Mouse (Mus musculus) midbrain, embryonic 12.5 days (tissue): ENCODE results near the gene Tnnt3. TPM values are rescaled to one million over a fixed set of nuclear protein-coding genes. Genes with fewer than 3 reads are reported as not detected.

Source experiments
- ATAC-seq: fragments of 200-750 bp; cut with Nextera tagmentation; 2 replicates; pipeline ENCODE4 v1.8.0; 2017; ENCODE audit warnings: low read depth, moderate TSS enrichment, moderate library complexity; ENCODE audit not compliant: low FRiP score
- H3K27ac ChIP-seq: fragments of 300-500 bp; sonication (generic); replicated peaks from 2 replicates; pipeline ENCODE4 v1.5.1; 2016; ENCODE audit warnings: mild to moderate bottlenecking
- H3K27me3 ChIP-seq: fragments of 300-500 bp; sonication (generic); 2 replicates; pipeline ENCODE4 v1.6.1; 2016; ENCODE audit warnings: mild to moderate bottlenecking
- H3K36me3 ChIP-seq: fragments of 300-500 bp; sonication (generic); 2 replicates; pipeline ENCODE4 v1.6.1; 2016
- H3K4me1 ChIP-seq: fragments of 300-500 bp; sonication (generic); 2 replicates; pipeline ENCODE4 v1.6.1; 2016
- H3K4me2 ChIP-seq: fragments of 300-500 bp; sonication (generic); replicated peaks from 2 replicates; pipeline ENCODE4 v1.6.1; 2016; ENCODE audit warnings: mild to moderate bottlenecking, moderate library complexity
- H3K4me3 ChIP-seq: fragments of 300-500 bp; sonication (generic); 2 replicates; pipeline ENCODE4 v1.5.1; 2016; ENCODE audit warnings: mild to moderate bottlenecking
- H3K9ac ChIP-seq: fragments of 300-500 bp; sonication (generic); replicated peaks from 2 replicates; pipeline ENCODE4 v1.6.1; 2016; ENCODE audit warnings: mild to moderate bottlenecking, moderate library complexity
- H3K9me3 ChIP-seq: fragments of 300-500 bp; sonication (generic); 2 replicates; pipeline ENCODE4 v1.6.1; 2016; ENCODE audit warnings: mild to moderate bottlenecking
- WGBS: fragments of 180-500 bp; shearing (Covaris S2); methylation state at CpG from one replicate; pipeline ENCODE4 v1.1.7; 2016; 5-methylcytosine and 5-hydroxymethylcytosine counted together
- polyA plus RNA-seq: library from polyadenylated mRNA; unstranded; fragments of >200 nt; fragmentation: Nextera tagmentation; extraction: Ambion mirVana; gene quantifications from 2 replicates; pipeline ENCODE4 v1.2.1, GENCODE M21; 2016

Tnnt3 gene
- polyA plus RNA-seq, 1 experiment from 2014 or later: 1.1 TPM

- H3K27me3 ChIP-seq: no peaks in the 10 kb centered on the region
- H3K9ac ChIP-seq: no peak overlapping the region
- peaks cover 24% of the 10 kb centered on the region for H3K4me1 ChIP-seq
- H3K4me3 ChIP-seq: no peak overlapping the region
- 91% methylated on average over 4 of the region's 4 CpGs for WGBS
- no peaks in the 10 kb centered on the region for H3K9me3 ChIP-seq
- no peaks in the 10 kb centered on the region for H3K36me3 ChIP-seq
- H3K4me2 ChIP-seq: no peak overlapping the region
- no peak overlapping the region for H3K27ac ChIP-seq
- no peak for ATAC-seq
Measured at GRCm38 (mm10) chr7:142514048-142514447, 15.4 kb downstream of the Tnnt3 start.

- H3K4me2 ChIP-seq: peak overlapping the region; percentile 32
- H3K4me3 ChIP-seq: no peak overlapping the region
- peak overlapping the region; percentile 2; the same call in 1 of the 2 replicates for H3K27ac ChIP-seq
- H3K9ac ChIP-seq: no peak overlapping the region
- no peaks in the 10 kb centered on the region for H3K9me3 ChIP-seq
- no peaks in the 10 kb centered on the region for H3K27me3 ChIP-seq
- 52% methylated on average over 21 of the region's 21 CpGs for WGBS
- no peaks in the 10 kb centered on the region for H3K36me3 ChIP-seq
- H3K4me1 ChIP-seq: peaks cover 13% of the 10 kb centered on the region
- ATAC-seq: 0 out of 2 replicates have a peak, but pooled peaks have one; percentile 41
Measured at GRCm38 (mm10) chr7:142516221-142516978, 17.8 kb downstream of the Tnnt3 start.

GRCm38 (mm10) chr7:142517531-142517930 is 18.9 kb downstream of the Tnnt3 start:
- Histone ChIP-seq H3K27me3 (no peaks in the 10 kb centered on the region), H3K9ac (no peak overlapping the region), H3K36me3 (no peaks in the 10 kb centered on the region), H3K4me1 (peaks cover 13% of the 10 kb centered on the region), H3K4me3 (no peak overlapping the region), H3K27ac (no peak overlapping the region), H3K9me3 (no peaks in the 10 kb centered on the region), H3K4me2 (no peak overlapping the region)
- ATAC-seq: no peak
- WGBS: 89% methylated on average over 3 of the region's 3 CpGs

GRCm38 (mm10) chr7:142520331-142520730 is 21.7 kb downstream of the Tnnt3 start:
- no peak overlapping the region for H3K4me2 ChIP-seq
- H3K4me3 ChIP-seq: no peak overlapping the region
- H3K9ac ChIP-seq: no peak overlapping the region
- 89% methylated on average over 4 of the region's 4 CpGs for WGBS
- H3K4me1 ChIP-seq: peaks cover 22% of the 10 kb centered on the region
- no peak for ATAC-seq
- no peaks in the 10 kb centered on the region for H3K27me3 ChIP-seq
- no peaks in the 10 kb centered on the region for H3K9me3 ChIP-seq
- no peak overlapping the region for H3K27ac ChIP-seq
- H3K36me3 ChIP-seq: no peaks in the 10 kb centered on the region

GRCm38 (mm10) chr7:142522352-142522751 is 23.7 kb downstream of the Tnnt3 start:
- WGBS: 30% methylated on average over 4 of the region's 4 CpGs
- no peak for ATAC-seq
- no peak overlapping the region for H3K27ac ChIP-seq

GRCm38 (mm10) chr7:142523200-142523990 is 24.8 kb downstream of the Tnnt3 start:
- Histone ChIP-seq H3K4me3 (no peak overlapping the region), H3K36me3 (no peaks in the 10 kb centered on the region), H3K27me3 (no peaks in the 10 kb centered on the region), H3K4me1 (peaks cover 18% of the 10 kb centered on the region), H3K9me3 (no peaks in the 10 kb centered on the region), H3K27ac (no peak overlapping the region), H3K4me2 (no peak overlapping the region), H3K9ac (no peak overlapping the region)
- WGBS: 59% methylated on average over 17 of the region's 17 CpGs
- no peak for ATAC-seq

More at GRCm38 (mm10) chr7:142522352-142522751, 23.7 kb downstream of the Tnnt3 start:
- H3K4me1 ChIP-seq: peaks cover 18% of the 10 kb centered on the region
- no peaks in the 10 kb centered on the region for H3K27me3 ChIP-seq
- H3K9ac ChIP-seq: no peak overlapping the region
- no peaks in the 10 kb centered on the region for H3K9me3 ChIP-seq
- no peak overlapping the region for H3K4me3 ChIP-seq
- H3K4me2 ChIP-seq: no peak overlapping the region
- H3K36me3 ChIP-seq: no peaks in the 10 kb centered on the region

GRCm38 (mm10) chr7:142525342-142526178 is 26.9 kb downstream of the Tnnt3 start:
- ATAC-seq: no peak

GRCm38 (mm10) chr7:142529350-142529749 is 30.7 kb downstream of the Tnnt3 start:
- WGBS: 80% methylated on average over 10 of the region's 10 CpGs
- Histone ChIP-seq H3K27me3 (peaks cover 7% of the 10 kb centered on the region; the same call in 1 of the 2 replicates), H3K27ac (no peak overlapping the region), H3K36me3 (no peaks in the 10 kb centered on the region), H3K9ac (no peak overlapping the region), H3K4me3 (no peak overlapping the region), H3K9me3 (no peaks in the 10 kb centered on the region), H3K4me1 (peaks cover 32% of the 10 kb centered on the region), H3K4me2 (no peak overlapping the region)
- no peak for ATAC-seq

More at GRCm38 (mm10) chr7:142525342-142526178, 26.9 kb downstream of the Tnnt3 start:
- no peak overlapping the region for H3K4me3 ChIP-seq
- H3K27ac ChIP-seq: peak overlapping the region; percentile 56
- H3K4me1 ChIP-seq: peaks cover 18% of the 10 kb centered on the region
- H3K9ac ChIP-seq: no peak overlapping the region
- H3K27me3 ChIP-seq: peaks cover 1% of the 10 kb centered on the region; the same call in 1 of the 2 replicates
- H3K9me3 ChIP-seq: no peaks in the 10 kb centered on the region
- H3K36me3 ChIP-seq: no peaks in the 10 kb centered on the region
- no peak overlapping the region for H3K4me2 ChIP-seq
- WGBS: 20% methylated on average over 13 of the region's 13 CpGs

- peaks cover 16% of the 10 kb centered on the region for H3K4me1 ChIP-seq
- peaks cover 5% of the 10 kb centered on the region for H3K36me3 ChIP-seq
- ATAC-seq: peak; percentile 2; the same call in 1 of the 2 replicates
- H3K4me2 ChIP-seq: no peak overlapping the region; the same call in 1 of the 2 replicates
- 90% methylated on average over 4 of the region's 4 CpGs for WGBS
- no peaks in the 10 kb centered on the region for H3K9me3 ChIP-seq
- peaks cover 7% of the 10 kb centered on the region; the same call in 1 of the 2 replicates for H3K27me3 ChIP-seq
- no peak overlapping the region for H3K4me3 ChIP-seq
- H3K9ac ChIP-seq: no peak overlapping the region
- no peak overlapping the region for H3K27ac ChIP-seq
Measured at GRCm38 (mm10) chr7:142531973-142532521, 33.4 kb downstream of the Tnnt3 start.

GRCm38 (mm10) chr7:142532671-142533058 is 34.0 kb downstream of the Tnnt3 start, which contains the start of gene Mrpl23:
Gene Mrpl23, plus strand, starts transcription at chr7:142532686.
- peak within 1 kb of the TSS; percentile 77 for H3K4me2 ChIP-seq
- H3K36me3 ChIP-seq: peaks cover 5% of the 10 kb centered on the region
- H3K9ac ChIP-seq: peak within 1 kb of the TSS; percentile 68
- H3K27me3 ChIP-seq: peaks cover 7% of the 10 kb centered on the region; the same call in 1 of the 2 replicates
- H3K27ac ChIP-seq: peak within 1 kb of the TSS; percentile 86
- peak; percentile 74 for ATAC-seq
- peaks cover 18% of the 10 kb centered on the region for H3K4me1 ChIP-seq
- no peaks in the 10 kb centered on the region for H3K9me3 ChIP-seq
- H3K4me3 ChIP-seq: peak within 1 kb of the TSS; percentile 75
- 6% methylated on average over 17 of the region's 17 CpGs for WGBS
